Mouse (Mus musculus): ENCODE results near the gene Smurf2.

- TF ChIP-seq POLR2A (IDR thresholded peaks at IDR 0.05; ENCODE audit: insufficient read depth, low read depth, low read length) (no peak), CTCF (IDR thresholded peaks at IDR 0.05; ENCODE audit: insufficient read depth, low read depth, low read length) (no peak)
These were observed 38.0 kb upstream of the Smurf2 start for GRCm38 (mm10) chr11:106958407-106959071.
